Mouse (Mus musculus) c-Kit-positive CD71-negative TER-119-negative erythroid progenitor cells, embryonic 14.5 days (primary cell): ENCODE measurements around the gene Tulp3.
"Not testable (repeated sequence)": the region's sequence is repeated elsewhere in the genome, so short reads cannot be mapped to it uniquely, and the experiment has no call there.

ENCODE experiments used
- DNase-seq: peaks from one replicate; pipeline ENCODE4 v3.0.0-alpha.2; 2013; ENCODE audit warnings: low read depth

The Tulp3 gene

DNA sequence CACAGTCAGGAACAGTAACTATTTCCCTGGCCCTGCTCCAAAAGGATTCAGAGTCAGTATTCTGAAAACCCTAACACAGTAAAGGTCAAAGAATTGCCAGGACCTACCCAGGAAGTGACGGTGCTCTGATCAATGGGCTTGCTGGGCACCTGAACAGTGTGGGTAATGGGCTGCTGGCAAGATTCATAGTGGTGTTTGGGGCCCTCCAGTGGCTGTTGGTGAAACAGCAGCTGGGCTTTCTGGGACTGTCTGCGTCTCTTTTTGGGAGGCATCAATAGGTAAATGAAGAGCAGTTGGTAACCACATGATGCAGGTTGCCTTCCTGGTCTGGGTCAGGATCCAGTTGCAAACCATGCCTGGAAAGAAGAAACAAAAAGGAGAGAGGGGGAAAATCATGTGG, 3.3 kb upstream of the Tulp3 start:
- no peak for DNase-seq

DNA sequence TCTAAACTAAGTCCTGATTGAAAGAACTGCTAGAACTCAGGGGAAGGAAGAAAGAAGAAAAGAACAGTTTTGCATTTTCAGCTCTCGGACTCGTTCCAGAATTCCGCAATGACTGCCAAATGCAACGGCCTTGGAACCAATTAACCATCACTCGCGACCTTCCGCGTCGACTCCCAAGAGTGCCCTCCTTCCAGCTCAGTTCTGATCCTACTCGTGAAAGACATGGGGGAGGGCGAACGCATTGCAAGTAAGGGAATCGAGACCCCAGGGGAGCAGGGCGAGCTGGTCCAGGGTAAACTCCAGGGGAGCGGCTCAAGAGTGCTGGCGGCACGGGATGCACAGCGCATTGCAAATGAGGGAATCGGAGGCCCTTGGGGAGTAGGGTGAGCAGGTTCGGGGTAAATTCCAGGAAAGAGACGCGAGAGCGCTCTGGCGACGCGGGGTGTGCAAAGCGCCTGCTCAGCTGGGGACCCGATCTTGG, 410 bp downstream of the Tulp3 start:
- no peak for DNase-seq

GRCm38 (mm10) chr6:128354140-128354539, 1.5 kb downstream of the Tulp3 start:
- no peak for DNase-seq

- DNase-seq: no peak
Measured at GRCm38 (mm10) chr6:128349711-128350110, 5.9 kb downstream of the Tulp3 start.

- DNase-seq: no peak
Measured at GRCm38 (mm10) chr6:128346782-128347181, 8.9 kb downstream of the Tulp3 start.

GRCm38 (mm10) chr6:128345623-128346022, 10.0 kb downstream of the Tulp3 start:
- DNase-seq: no peak

- no peak for DNase-seq
Measured at GRCm38 (mm10) chr6:128341956-128342723, 13.5 kb downstream of the Tulp3 start.

- no peak for DNase-seq
Measured at GRCm38 (mm10) chr6:128338876-128339275, 16.8 kb downstream of the Tulp3 start.

DNA sequence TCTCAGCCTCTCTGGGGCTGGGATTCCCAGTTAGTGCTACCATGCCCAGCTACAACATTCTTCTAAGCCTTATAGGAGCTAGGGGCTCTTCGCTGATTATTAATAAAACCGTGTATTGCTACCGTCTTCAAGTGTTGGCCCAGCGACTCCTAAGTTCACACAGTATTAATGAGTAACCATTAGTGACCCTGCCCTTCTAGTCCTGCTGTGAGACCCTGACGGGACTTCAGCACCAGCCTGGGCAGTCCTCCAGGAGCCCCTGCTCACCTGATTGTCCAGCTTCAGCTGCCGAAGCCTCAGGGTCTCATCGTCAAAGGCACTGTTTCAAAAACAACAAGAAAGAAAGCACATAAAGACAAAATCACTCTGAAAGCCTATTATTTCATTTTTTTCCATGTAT, 18.2 kb downstream of the Tulp3 start:
- DNase-seq: no peak

DNA sequence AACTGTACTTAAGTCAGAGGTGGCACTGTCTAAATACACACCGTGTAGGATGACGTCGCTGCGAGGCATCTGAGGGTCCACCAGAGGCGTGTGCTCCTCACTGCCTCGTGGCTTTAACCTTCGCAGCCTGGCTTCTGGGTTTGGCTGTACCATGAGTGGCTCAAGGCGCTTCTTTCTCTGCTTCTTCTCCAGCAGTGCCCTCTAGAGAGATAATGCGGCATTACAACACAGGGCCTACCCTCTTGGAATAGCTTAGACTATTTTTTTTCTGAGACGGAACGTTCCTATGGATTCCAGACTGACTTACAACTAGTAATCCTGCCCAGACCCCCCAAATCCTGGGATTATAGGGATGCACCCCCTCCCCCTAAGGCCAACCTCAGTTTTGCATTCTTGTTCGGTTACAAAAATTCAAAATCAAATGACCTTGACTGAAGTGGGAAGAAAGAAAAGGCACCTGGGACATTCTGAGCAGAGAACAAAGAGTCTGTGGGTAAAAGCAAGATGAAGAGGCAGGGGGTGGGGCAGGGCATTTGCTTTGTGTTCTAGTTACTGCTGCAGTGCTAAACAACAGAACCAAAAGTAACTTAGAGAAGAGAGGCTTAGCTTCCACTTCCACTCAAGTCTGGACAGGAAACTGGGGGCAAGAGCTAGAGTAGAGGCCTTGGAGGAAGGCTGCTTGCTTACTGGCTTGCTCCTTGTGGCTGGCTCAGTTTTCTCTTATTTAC, 21.1 kb downstream of the Tulp3 start:
- peak; percentile 72 for DNase-seq

GRCm38 (mm10) chr6:128318317-128318716, 37.3 kb downstream of the Tulp3 start:
- DNase-seq: peak; percentile 69

- no peak for DNase-seq
Measured at GRCm38 (mm10) chr6:128315597-128315996, 40.1 kb downstream of the Tulp3 start.

- no peak for DNase-seq
Measured at GRCm38 (mm10) chr6:128314796-128315195, 40.9 kb downstream of the Tulp3 start.

- peak; percentile 43 for DNase-seq
Measured at GRCm38 (mm10) chr6:128308311-128308710, 47.3 kb downstream of the Tulp3 start.

- no peak for DNase-seq
Measured at GRCm38 (mm10) chr6:128304801-128305200, 50.9 kb downstream of the Tulp3 start.

DNA sequence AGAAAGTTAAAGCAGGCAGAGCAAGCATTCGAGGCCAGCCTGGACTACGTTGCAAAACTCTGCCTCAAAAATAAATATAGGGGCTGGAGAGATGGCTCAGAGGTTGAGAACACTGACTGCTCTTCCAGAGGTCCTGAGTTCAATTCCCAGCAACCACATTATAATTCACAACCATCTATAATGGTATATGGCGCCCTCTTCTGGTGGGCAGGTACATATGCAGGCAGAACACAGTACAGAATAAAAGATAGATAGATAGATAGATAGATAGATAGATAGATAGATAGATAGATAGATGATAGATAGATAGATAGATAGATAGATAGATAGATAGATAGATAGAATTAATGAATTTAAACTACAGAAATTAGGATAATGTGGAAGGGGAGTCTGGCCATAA, 53.0 kb downstream of the Tulp3 start:
- DNase-seq: not testable (repeated sequence)

- no peak for DNase-seq
Measured at GRCm38 (mm10) chr6:128301891-128302290, 53.8 kb downstream of the Tulp3 start.

- DNase-seq: no peak
Measured at GRCm38 (mm10) chr6:128301458-128301857, 54.2 kb downstream of the Tulp3 start.

DNA sequence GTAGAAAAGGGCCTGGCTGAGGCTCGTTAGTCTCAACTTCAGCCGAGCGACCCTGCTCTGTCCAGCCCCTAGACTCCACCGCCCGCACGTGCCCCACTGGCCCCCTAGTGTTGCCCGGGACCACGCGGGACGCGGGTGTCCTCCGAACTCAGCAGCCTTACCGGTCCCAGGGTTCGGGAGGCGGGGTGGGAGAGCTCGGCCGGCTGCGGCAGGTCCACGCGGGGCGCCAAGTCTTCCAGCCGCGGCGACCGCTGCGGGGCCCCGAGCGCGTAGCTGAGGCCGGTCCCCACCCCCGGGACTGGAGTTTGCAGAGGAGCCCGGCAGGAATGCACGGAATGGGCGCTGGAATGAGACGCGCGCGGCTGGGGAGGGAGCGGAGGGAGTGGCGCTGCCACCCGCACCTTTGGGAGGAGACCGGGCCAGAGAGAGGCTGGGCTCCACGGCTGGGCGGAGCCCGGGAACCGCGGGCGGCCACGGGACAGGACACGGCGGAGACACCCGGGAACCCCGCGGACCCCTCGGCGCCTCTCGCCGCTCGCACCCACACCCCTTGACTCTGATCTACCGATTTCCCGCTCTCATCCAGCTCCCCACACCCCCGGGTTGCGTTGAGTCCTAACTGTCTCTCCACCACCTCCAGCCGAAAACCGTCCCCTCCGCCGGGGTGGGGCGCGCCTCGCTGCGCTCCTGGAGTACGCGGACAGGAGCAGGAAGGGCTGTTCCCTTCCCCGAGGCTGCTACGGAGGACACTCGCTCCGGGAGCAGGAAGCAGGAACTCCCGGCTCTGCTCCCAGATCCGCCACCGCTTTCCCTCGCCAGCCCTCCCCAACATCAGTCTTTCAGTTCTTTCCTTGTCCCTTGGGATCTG, 55.3 kb downstream of the Tulp3 start, which contains the start of gene Tead4:
Gene Tead4 (minus strand): TSS at position 690 of the 868 bp plus-strand sequence.
- DNase-seq: no peak

DNA sequence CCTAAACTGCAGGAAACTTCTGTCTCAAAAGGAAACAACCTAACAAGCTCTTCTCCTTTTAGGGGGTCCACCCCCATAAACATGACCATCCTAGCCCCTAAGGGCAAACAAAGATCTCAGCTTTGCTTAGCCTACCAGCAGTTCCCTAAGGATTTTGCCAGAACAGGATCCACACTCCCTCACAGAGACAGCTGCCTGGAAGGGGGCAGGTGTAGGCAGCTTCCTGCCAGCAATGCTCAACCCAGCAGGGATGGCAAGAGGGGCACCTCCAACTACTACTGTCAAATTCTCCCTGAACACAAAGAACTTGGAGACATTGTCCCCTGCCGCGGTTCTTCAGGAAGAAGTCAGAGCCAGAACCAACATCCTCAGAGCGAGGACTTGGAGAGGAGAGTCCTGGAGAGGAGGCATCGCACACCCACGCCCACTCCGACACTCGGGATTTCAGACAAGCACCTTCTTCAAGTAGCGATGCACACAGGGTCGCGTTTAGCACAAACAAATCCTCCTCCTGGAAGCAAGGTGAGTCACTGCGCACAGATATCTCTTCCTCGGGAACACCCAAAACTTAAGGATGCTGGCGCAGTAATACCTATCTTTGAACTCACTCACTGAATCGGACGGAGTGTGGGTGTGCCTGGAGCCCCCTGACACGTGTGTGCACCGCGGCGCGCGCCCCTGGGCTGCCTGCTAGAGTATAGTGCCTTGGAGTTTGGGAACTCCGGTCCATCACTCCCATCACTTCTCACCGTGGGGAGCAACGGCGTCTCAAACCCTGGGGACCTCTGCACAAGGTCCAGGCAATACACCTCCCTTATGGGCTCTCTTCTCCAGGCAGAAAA, 56.1 kb downstream of the Tulp3 start:
- no peak for DNase-seq

DNA sequence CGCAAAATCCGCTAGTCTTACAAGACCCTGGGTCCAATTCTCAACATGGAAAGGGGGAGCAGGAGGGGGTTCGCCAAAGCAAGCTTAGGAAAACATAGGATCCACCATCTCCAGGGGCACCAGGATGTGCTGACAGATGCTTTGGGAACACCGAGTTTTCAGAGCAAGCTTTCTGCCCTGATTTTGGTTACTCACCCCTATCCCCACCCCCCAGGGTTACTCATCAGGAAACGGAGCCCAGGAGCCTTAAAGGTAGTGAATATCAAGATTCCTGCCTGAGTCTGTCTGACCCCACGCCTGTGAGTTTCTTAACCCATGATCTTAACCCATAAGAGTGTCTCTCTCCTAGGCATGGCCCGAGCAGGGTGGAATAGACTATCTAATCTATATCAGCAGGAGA, 57.4 kb downstream of the Tulp3 start:
- no peak for DNase-seq
